Mouse (Mus musculus) C2C12 (cell line): ENCODE measurements around the gene Lrrc72. TPM values are rescaled to one million over a fixed set of nuclear protein-coding genes. Genes with fewer than 3 reads are reported as not detected.

Source experiments
- H3K27me3 ChIP-seq: one replicate; pipeline ENCODE4 v1.6.1; 2011; ENCODE audit not compliant: control insufficient read depth, insufficient read depth, insufficient read length
- H3K36me3 ChIP-seq: one replicate; pipeline ENCODE4 v1.6.1; 2011; ENCODE audit not compliant: control insufficient read depth, insufficient read depth
- H3K4me3 ChIP-seq: one replicate; pipeline ENCODE4 v1.5.1; 2011; ENCODE audit warnings: mild to moderate bottlenecking, control low read depth; ENCODE audit not compliant: poor library complexity, insufficient read depth, severe bottlenecking
- H3K79me2 ChIP-seq: one replicate; pipeline ENCODE4 v1.6.1; 2011; ENCODE audit not compliant: control insufficient read depth, insufficient read depth
- H3K79me3 ChIP-seq: one replicate; pipeline ENCODE4 v1.6.1; 2011; ENCODE audit warnings: low read depth, control low read depth
- H3ac ChIP-seq: one replicate; pipeline ENCODE3; 2011; ENCODE audit warnings: low read depth; ENCODE audit not compliant: control insufficient read depth, insufficient read length
- CEBPB ChIP-seq: IDR thresholded peaks from one replicate; pipeline ENCODE4 v1.6.1; 2011; ENCODE audit warnings: low read depth, mild to moderate bottlenecking, control low read depth, moderate library complexity
- CTCF ChIP-seq: IDR thresholded peaks from one replicate; pipeline ENCODE4 v1.5.1; 2011; ENCODE audit not compliant: control insufficient read depth, insufficient read depth, insufficient read length
- FOSL1 ChIP-seq: IDR thresholded peaks from one replicate; pipeline ENCODE4 v1.8.0; 2011; ENCODE audit warnings: mild to moderate bottlenecking, low read length; ENCODE audit not compliant: poor library complexity, insufficient read depth, severe bottlenecking
- MAX ChIP-seq: IDR thresholded peaks from one replicate; pipeline ENCODE4 v1.6.1; 2011; ENCODE audit warnings: mild to moderate bottlenecking, control low read depth
- MYOD1 ChIP-seq: IDR thresholded peaks from one replicate; pipeline ENCODE4 v1.6.1; 2011; ENCODE audit warnings: low read depth; ENCODE audit not compliant: control insufficient read depth, insufficient read length
- MYOG ChIP-seq: IDR thresholded peaks from one replicate; pipeline ENCODE4 v1.6.1; 2011; ENCODE audit not compliant: control insufficient read depth, insufficient read length; ENCODE audit errors: extremely low read depth
- USF1 ChIP-seq: IDR thresholded peaks from one replicate; pipeline ENCODE4 v1.6.1; 2011; ENCODE audit warnings: low read depth, mild to moderate bottlenecking, control low read depth, moderate library complexity
- long read RNA-seq, 2 experiments: library from polyadenylated mRNA; unstranded; transcript quantifications; one replicate each; pipeline ENCODE4 v2.0.0; 2019 to 2020
- polyA plus RNA-seq: library from polyadenylated mRNA; unstranded; fragments of >200 nt; fragmentation: generic; extraction: Trizol; gene quantifications from one replicate; pipeline ENCODE4 v1.2.1, GENCODE M21; 2012; ENCODE audit warnings: missing spikeins

Lrrc72 gene
- polyA plus RNA-seq: not detected
- long read RNA-seq, experiment 1: 0 reads
- long read RNA-seq, experiment 2: 0 reads

- Histone ChIP-seq H3ac (no peak within 1 kb of the TSS), H3K4me3 (no peak within 1 kb of the TSS), H3K79me3 (no peaks in the 10 kb centered on the region), H3K36me3 (no peaks in the 10 kb centered on the region), H3K79me2 (no peaks in the 10 kb centered on the region), H3K27me3 (no peaks in the 10 kb centered on the region)
- TF ChIP-seq USF1: no peak
- TF ChIP-seq MAX: no peak
- TF ChIP-seq MYOD1: no peak
- no peak for TF ChIP-seq FOSL1
- no peak for TF ChIP-seq CEBPB
- TF ChIP-seq MYOG: no peak
- TF ChIP-seq CTCF: no peak
Measured at GRCm38 (mm10) chr12:36253298-36253697, at the start of gene Lrrc72. Lrrc72 (minus strand) TSS chr12:36253398.

- Histone ChIP-seq H3K4me3 (no peak overlapping the region), H3K79me2 (no peaks in the 10 kb centered on the region), H3K36me3 (no peaks in the 10 kb centered on the region), H3K27me3 (no peaks in the 10 kb centered on the region), H3K79me3 (no peaks in the 10 kb centered on the region), H3ac (no peak overlapping the region)
- TF ChIP-seq MYOG: no peak
- no peak for TF ChIP-seq MAX
- no peak for TF ChIP-seq CEBPB
- TF ChIP-seq FOSL1: no peak
- no peak for TF ChIP-seq MYOD1
Measured at GRCm38 (mm10) chr12:36302326-36302725, 49.1 kb upstream of the Lrrc72 start.

GRCm38 (mm10) chr12:36291346-36291745, 38.1 kb upstream of the Lrrc72 start:
- Histone ChIP-seq H3K36me3 (no peaks in the 10 kb centered on the region), H3K79me2 (no peaks in the 10 kb centered on the region), H3K27me3 (no peaks in the 10 kb centered on the region), H3K79me3 (no peaks in the 10 kb centered on the region), H3K4me3 (no peak overlapping the region), H3ac (no peak overlapping the region)
- TF ChIP-seq CEBPB: no peak
- no peak for TF ChIP-seq FOSL1
- no peak for TF ChIP-seq USF1
- TF ChIP-seq MYOD1: no peak
- no peak for TF ChIP-seq CTCF
- TF ChIP-seq MAX: no peak
- no peak for TF ChIP-seq MYOG

GRCm38 (mm10) chr12:36290465-36290864, 37.3 kb upstream of the Lrrc72 start:
- Histone ChIP-seq H3ac (no peak overlapping the region), H3K79me3 (no peaks in the 10 kb centered on the region), H3K27me3 (no peaks in the 10 kb centered on the region), H3K4me3 (no peak overlapping the region), H3K79me2 (no peaks in the 10 kb centered on the region), H3K36me3 (no peaks in the 10 kb centered on the region)
- no peak for TF ChIP-seq FOSL1

- no peak overlapping the region for H3K4me3 ChIP-seq
- no peak overlapping the region for H3ac ChIP-seq
- H3K79me2 ChIP-seq: no peaks in the 10 kb centered on the region
- H3K79me3 ChIP-seq: no peaks in the 10 kb centered on the region
- no peaks in the 10 kb centered on the region for H3K36me3 ChIP-seq
- no peaks in the 10 kb centered on the region for H3K27me3 ChIP-seq
- no peak for TF ChIP-seq CEBPB
- TF ChIP-seq MYOG: no peak
- TF ChIP-seq CTCF: no peak
- no peak for TF ChIP-seq FOSL1
- TF ChIP-seq MAX: no peak
- TF ChIP-seq USF1: no peak
- TF ChIP-seq MYOD1: no peak
Measured at GRCm38 (mm10) chr12:36289634-36290033, 36.4 kb upstream of the Lrrc72 start.

GRCm38 (mm10) chr12:36274823-36275222, 21.6 kb upstream of the Lrrc72 start:
- H3K27me3 ChIP-seq: no peaks in the 10 kb centered on the region
- no peaks in the 10 kb centered on the region for H3K79me3 ChIP-seq
- H3K79me2 ChIP-seq: no peaks in the 10 kb centered on the region
- TF ChIP-seq CEBPB (no peak), USF1 (no peak), CTCF (no peak), MYOG (no peak), FOSL1 (no peak), MAX (no peak), MYOD1 (no peak)
- no peak overlapping the region for H3K4me3 ChIP-seq
- no peaks in the 10 kb centered on the region for H3K36me3 ChIP-seq
- H3ac ChIP-seq: no peak overlapping the region
